Mouse (Mus musculus) olfactory bulb, adult 2 months (tissue): ENCODE measurements around the gene Gsdme.

Experiments
- CTCF ChIP-seq: fragments of 200-500 bp; IDR thresholded peaks from 2 replicates; pipeline ENCODE4 v1.5.1; 2012; ENCODE audit warnings: low read depth, mild to moderate bottlenecking, low read length, moderate library complexity; ENCODE audit not compliant: insufficient read depth
- POLR2A ChIP-seq: fragments of 200-500 bp; IDR thresholded peaks from 2 replicates; pipeline ENCODE4 v1.6.1; 2012; ENCODE audit warnings: mild to moderate bottlenecking, low read depth, low read length, moderate library complexity; ENCODE audit not compliant: insufficient read depth

GRCm38 (mm10) chr6:50306625-50307024 lies 43.0 kb upstream of the Gsdme start:
- TF ChIP-seq CTCF: no peak
- no peak for TF ChIP-seq POLR2A
